Mouse (Mus musculus) neural tube, embryonic 14.5 days (tissue): ENCODE results near the gene Zbtb3. TPM values are rescaled to one million over a fixed set of nuclear protein-coding genes. Genes with fewer than 3 reads are reported as not detected.
A peak's percentile ranks its signal among the peaks of the same experiment; 100 is the strongest.

Experiments used
- ATAC-seq: fragments of 200-750 bp; cut with Nextera tagmentation; 2 replicates; pipeline ENCODE4 v1.8.0; 2017; ENCODE audit warnings: low read depth, mild to moderate bottlenecking, moderate TSS enrichment, moderate library complexity
- H3K27ac ChIP-seq: fragments of 300-500 bp; sonication (generic); 2 replicates; pipeline ENCODE4 v1.5.1; 2014; ENCODE audit warnings: low read depth, mild to moderate bottlenecking, control low read depth, low read length, moderate library complexity, mixed read lengths
- H3K27me3 ChIP-seq: fragments of 300-500 bp; sonication (generic); 2 replicates; pipeline ENCODE4 v1.6.1; 2014; ENCODE audit warnings: low read length; ENCODE audit not compliant: control insufficient read depth, insufficient read depth
- H3K36me3 ChIP-seq: fragments of 300-500 bp; sonication (generic); 2 replicates; pipeline ENCODE4 v1.6.1; 2014; ENCODE audit warnings: low read length, mixed read lengths; ENCODE audit not compliant: control insufficient read depth, insufficient read depth
- H3K4me1 ChIP-seq: fragments of 300-500 bp; sonication (generic); 2 replicates; pipeline ENCODE4 v1.6.1; 2014; ENCODE audit warnings: low read length; ENCODE audit not compliant: control insufficient read depth, insufficient read depth
- H3K4me2 ChIP-seq: fragments of 300-500 bp; sonication (generic); 2 replicates; pipeline ENCODE4 v1.6.1; 2014; ENCODE audit warnings: mild to moderate bottlenecking, low read depth, low read length, control low read depth
- H3K4me3 ChIP-seq: fragments of 300-500 bp; sonication (generic); 2 replicates; pipeline ENCODE4 v1.5.1; 2014; ENCODE audit warnings: low read depth, low read length, control low read depth, mixed read lengths
- H3K9ac ChIP-seq: fragments of 300-500 bp; sonication (generic); replicated peaks from 2 replicates; pipeline ENCODE4 v1.6.1; 2014; ENCODE audit warnings: low read depth, mild to moderate bottlenecking, control low read depth, low read length, mixed read lengths
- H3K9me3 ChIP-seq: fragments of 300-500 bp; sonication (generic); 2 replicates; pipeline ENCODE4 v1.6.1; 2016; ENCODE audit warnings: low read length; ENCODE audit not compliant: control insufficient read depth
- WGBS: fragments of 180-500 bp; shearing (Covaris S2); extraction: QIAGEN DNeasy Blood & Tissue Kit; methylation state at CpG from one replicate; pipeline ENCODE4 v1.1.7; 2014; 5-methylcytosine and 5-hydroxymethylcytosine counted together
- polyA plus RNA-seq: library from polyadenylated mRNA; unstranded; fragments of >200 nt; fragmentation: Nextera tagmentation; extraction: Ambion mirVana; gene quantifications from 2 replicates; pipeline ENCODE4 v1.2.1, GENCODE M21; 2014

Zbtb3 gene
- polyA plus RNA-seq, 1 experiment from 2014 or later: 7.1 TPM

DNA sequence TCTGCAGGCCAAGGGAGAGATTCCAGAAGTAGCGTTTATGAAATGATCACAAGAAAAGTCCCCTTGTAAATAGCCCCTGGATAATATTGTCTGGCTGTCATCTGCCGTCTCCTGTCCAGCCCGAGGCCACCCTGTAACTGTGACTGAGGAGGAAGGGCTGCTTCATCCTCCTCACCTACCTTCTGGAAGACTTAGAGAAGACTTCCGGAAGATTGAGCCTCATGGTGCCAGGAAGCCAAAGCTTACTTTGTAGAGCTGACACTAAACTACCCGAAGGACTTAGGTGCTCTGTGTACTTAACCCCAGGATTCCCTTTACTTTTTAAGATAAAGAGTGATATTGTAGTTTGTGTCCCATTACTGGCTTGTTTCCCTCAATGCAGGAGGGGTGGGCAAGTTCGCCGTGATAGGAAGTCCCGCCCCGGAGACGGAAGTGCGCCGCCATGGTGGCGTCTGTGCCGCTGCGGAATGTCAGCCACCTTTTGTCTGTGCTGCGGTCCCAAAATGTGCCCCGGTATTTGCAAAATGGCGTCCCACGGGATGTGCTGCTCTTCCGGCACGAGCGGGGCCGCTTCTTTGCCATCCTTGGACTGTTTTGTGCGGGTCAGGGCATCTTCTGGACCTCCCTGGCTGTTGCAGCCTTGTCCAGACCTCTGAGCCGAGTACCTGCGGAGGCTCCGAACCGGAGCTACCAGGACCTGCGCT is 31.6 kb upstream of the Zbtb3 start, which contains the start of gene Tmem223:
Gene Tmem223, plus strand, starts transcription at position 430 of the 704 bp plus-strand sequence.
- peak within 1 kb of the TSS; percentile 84 for H3K27ac ChIP-seq
- H3K9me3 ChIP-seq: peaks cover under 1% of the 10 kb centered on the region; the same call in 1 of the 2 replicates
- H3K4me2 ChIP-seq: peak within 1 kb of the TSS; percentile 88
- H3K4me3 ChIP-seq: peak within 1 kb of the TSS; percentile 78
- peak; percentile 47; the same call in 1 of the 2 replicates for ATAC-seq
- 22% methylated on average over 29 of the region's 29 CpGs for WGBS
- no peaks in the 10 kb centered on the region for H3K27me3 ChIP-seq
- peaks cover 56% of the 10 kb centered on the region for H3K36me3 ChIP-seq
- H3K4me1 ChIP-seq: peaks cover 31% of the 10 kb centered on the region
- peak within 1 kb of the TSS; percentile 96 for H3K9ac ChIP-seq

GRCm38 (mm10) chr19:8772996-8773395 is 29.4 kb upstream of the Zbtb3 start:
- Histone ChIP-seq H3K27me3 (no peaks in the 10 kb centered on the region), H3K9me3 (no peaks in the 10 kb centered on the region), H3K4me3 (peak overlapping the region; percentile 64; the same call in 1 of the 2 replicates), H3K36me3 (peaks cover 36% of the 10 kb centered on the region), H3K4me2 (peak overlapping the region; percentile 99; the same call in 1 of the 2 replicates), H3K9ac (peak overlapping the region; percentile 95; the same call in 1 of the 2 replicates), H3K4me1 (peaks cover 33% of the 10 kb centered on the region), H3K27ac (no peak overlapping the region)
- WGBS: 89% methylated on average over 5 of the region's 5 CpGs
- no peak for ATAC-seq

GRCm38 (mm10) chr19:8773409-8773808 is 28.9 kb upstream of the Zbtb3 start:
- H3K9me3 ChIP-seq: no peaks in the 10 kb centered on the region
- peaks cover 36% of the 10 kb centered on the region for H3K36me3 ChIP-seq
- H3K4me2 ChIP-seq: peak overlapping the region; percentile 99
- H3K4me3 ChIP-seq: peak overlapping the region; percentile 64
- H3K4me1 ChIP-seq: peaks cover 33% of the 10 kb centered on the region
- no peak overlapping the region for H3K27ac ChIP-seq
- H3K9ac ChIP-seq: peak overlapping the region; percentile 95; the same call in 1 of the 2 replicates
- 48% methylated on average over 6 of the region's 6 CpGs for WGBS
- H3K27me3 ChIP-seq: no peaks in the 10 kb centered on the region
- ATAC-seq: no peak

- Histone ChIP-seq H3K27ac (peak within 1 kb of the TSS; percentile 99), H3K9ac (peak within 1 kb of the TSS; percentile 95), H3K4me3 (peak within 1 kb of the TSS; percentile 64), H3K9me3 (no peaks in the 10 kb centered on the region), H3K4me1 (peaks cover 33% of the 10 kb centered on the region), H3K27me3 (no peaks in the 10 kb centered on the region), H3K4me2 (peak within 1 kb of the TSS; percentile 99), H3K36me3 (peaks cover 30% of the 10 kb centered on the region)
- ATAC-seq: peak; percentile 94
- WGBS: under 1% methylated on average over 67 of the region's 68 CpGs
Observed at GRCm38 (mm10) chr19:8774086-8774835, 28.1 kb upstream of the Zbtb3 start, which contains the start of gene Tmem179b. TSS of gene Tmem179b (minus strand) at chr19:8774467.

DNA sequence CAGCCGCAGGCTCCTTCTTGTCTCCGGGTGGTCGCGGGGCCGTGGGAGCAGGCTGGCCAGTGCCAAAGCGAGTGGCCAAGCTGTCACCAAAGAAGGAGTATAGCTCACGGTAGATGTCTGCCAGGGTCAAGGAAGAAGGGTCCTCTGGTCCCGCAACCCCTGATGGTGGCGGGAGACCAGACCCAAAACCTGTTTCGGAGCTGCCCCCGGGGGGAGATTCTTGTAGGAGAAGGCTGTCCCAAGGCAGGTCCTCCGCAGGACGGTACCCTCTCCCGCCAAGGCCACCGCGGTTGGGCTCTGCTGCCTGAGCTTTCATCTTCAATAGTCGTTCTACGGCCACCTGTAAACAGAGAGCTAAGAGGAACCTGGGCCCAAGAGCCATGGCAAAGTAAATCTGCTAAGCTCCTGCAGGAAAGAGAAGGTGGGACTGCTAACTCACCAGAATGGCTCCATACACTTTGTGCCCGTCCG is 27.4 kb upstream of the Zbtb3 start:
- Histone ChIP-seq H3K9me3 (no peaks in the 10 kb centered on the region), H3K36me3 (peaks cover 23% of the 10 kb centered on the region), H3K27me3 (no peaks in the 10 kb centered on the region), H3K4me1 (peaks cover 33% of the 10 kb centered on the region), H3K4me3 (peak overlapping the region; percentile 64), H3K27ac (peak overlapping the region; percentile 99), H3K9ac (peak overlapping the region; percentile 95), H3K4me2 (peak overlapping the region; percentile 99)
- peak; percentile 32 for ATAC-seq
- 7% methylated on average over 20 of the region's 20 CpGs for WGBS

DNA sequence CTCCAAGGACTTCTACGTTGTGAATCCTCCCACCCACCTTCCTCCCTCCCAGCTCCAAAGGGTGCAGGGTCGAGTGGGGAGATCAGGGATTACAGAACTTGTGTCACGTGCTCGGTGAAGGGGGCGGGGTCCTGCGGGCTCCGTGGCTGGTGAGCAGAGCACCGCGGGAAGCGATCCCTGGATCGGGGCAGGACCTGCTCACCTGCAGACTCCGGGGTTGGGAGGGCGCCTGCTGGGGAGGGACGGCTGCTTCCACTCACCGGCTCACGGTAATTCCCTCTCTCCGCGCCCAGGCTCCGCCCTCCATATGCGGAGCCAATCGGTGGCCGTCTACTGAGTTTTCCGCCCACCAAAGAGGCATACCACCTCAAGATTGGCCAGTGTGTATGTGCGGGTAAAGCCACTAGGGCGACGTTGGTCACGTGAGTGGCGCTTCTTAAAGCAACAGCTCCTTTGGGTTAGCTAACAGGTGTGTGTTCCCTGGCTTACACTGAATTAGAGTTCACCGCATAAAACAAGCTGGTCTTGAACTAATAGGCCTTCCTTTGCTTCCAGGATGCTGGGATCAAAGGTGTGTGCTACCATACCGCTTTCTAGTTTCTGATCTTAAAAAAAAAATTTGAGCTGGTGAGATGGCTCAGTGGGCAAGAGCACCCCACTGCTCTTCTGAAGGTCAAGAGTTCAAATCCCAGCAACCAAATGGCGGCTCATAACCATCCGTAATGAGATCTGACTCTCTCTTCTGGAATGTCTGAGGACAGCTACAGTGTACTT is 16.2 kb upstream of the Zbtb3 start, which contains the start of gene Taf6l:
Gene Taf6l, minus strand, starts transcription at position 410 of the 774 bp plus-strand sequence.
- WGBS: under 1% methylated on average over 31 of the region's 32 CpGs
- peak; percentile 100 for ATAC-seq
- H3K4me2 ChIP-seq: peak within 1 kb of the TSS; percentile 72
- peaks cover 10% of the 10 kb centered on the region; the same call in 1 of the 2 replicates for H3K4me1 ChIP-seq
- H3K27ac ChIP-seq: peak within 1 kb of the TSS; percentile 67
- no peaks in the 10 kb centered on the region for H3K27me3 ChIP-seq
- H3K9me3 ChIP-seq: no peaks in the 10 kb centered on the region
- H3K4me3 ChIP-seq: peak within 1 kb of the TSS; percentile 71
- H3K36me3 ChIP-seq: peaks cover 19% of the 10 kb centered on the region; the same call in 1 of the 2 replicates
- H3K9ac ChIP-seq: peak within 1 kb of the TSS; percentile 69

DNA sequence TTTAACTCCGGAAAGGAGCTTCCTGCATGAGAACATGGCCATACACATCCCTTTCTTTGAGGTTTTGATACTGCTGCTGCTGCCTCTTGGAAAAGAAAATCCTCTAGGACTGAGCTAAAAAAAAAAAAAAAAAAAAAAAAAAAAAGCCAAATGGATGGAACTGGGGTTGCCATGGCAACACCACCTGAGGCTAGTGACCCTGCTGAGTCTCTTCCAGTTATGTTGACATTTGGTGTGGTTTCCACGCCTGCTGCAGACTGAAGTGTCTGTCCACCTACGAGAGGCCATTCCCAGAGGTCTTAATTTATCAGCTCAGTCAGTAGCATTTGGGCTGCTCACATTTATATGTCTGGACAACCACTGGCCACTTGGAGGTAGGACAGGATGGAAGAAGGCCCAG is 13.8 kb upstream of the Zbtb3 start:
- H3K9ac ChIP-seq: no peak overlapping the region
- H3K27ac ChIP-seq: no peak overlapping the region
- H3K4me3 ChIP-seq: no peak overlapping the region
- H3K4me1 ChIP-seq: peaks cover 10% of the 10 kb centered on the region; the same call in 1 of the 2 replicates
- H3K36me3 ChIP-seq: peaks cover 7% of the 10 kb centered on the region
- no peaks in the 10 kb centered on the region for H3K27me3 ChIP-seq
- H3K9me3 ChIP-seq: no peaks in the 10 kb centered on the region
- ATAC-seq: no peak
- 20% methylated on average over 3 of the region's 3 CpGs for WGBS
- H3K4me2 ChIP-seq: no peak overlapping the region

GRCm38 (mm10) chr19:8789171-8789570 is 13.2 kb upstream of the Zbtb3 start:
- Histone ChIP-seq H3K4me2 (no peak overlapping the region), H3K9ac (no peak overlapping the region), H3K27ac (no peak overlapping the region), H3K4me1 (peaks cover 10% of the 10 kb centered on the region; the same call in 1 of the 2 replicates), H3K4me3 (no peak overlapping the region), H3K36me3 (peaks cover 12% of the 10 kb centered on the region), H3K27me3 (no peaks in the 10 kb centered on the region), H3K9me3 (no peaks in the 10 kb centered on the region)
- 62% methylated on average over 1 of the region's 1 CpGs for WGBS
- no peak for ATAC-seq
